Mouse (Mus musculus): ENCODE results near the gene Secisbp2l. TPM values are rescaled to one million over a fixed set of nuclear protein-coding genes. Genes with fewer than 3 reads are reported as not detected.

The Secisbp2l gene
- 52.9 and 56.7 TPM in 2 replicates for total RNA-seq (2021)
- long read RNA-seq, experiment 1, full-length matches to known transcripts, result 1 of 5 reads
- long read RNA-seq, experiment 1, partial matches to known transcripts, result 1 of 5 reads
- long read RNA-seq, experiment 1, other reads (novel, unspliced or antisense), result 3 of 5 reads
- long read RNA-seq, experiment 2, partial matches to known transcripts, result 0 of 7 reads
- long read RNA-seq, experiment 2, other reads (novel, unspliced or antisense), result 7 of 7 reads

DNA sequence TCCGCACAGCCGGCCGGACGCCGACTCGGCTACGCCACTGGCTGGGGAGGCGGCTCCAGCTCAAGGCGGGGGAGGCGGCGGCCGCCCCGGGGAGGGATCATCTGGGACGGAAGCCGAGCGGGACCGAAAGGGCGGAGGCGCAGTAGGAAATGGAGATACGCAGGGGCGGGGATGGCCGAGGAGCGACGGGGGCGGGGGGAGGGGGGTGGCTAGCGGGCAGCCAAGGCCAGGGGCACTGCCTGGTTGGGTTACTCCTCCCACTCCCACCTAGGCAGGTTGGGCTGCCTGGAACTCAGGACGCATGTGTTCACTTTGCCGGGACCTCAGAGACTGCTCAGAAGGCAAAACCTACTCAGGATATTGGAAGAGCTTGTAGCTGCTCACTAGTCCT, at the start of gene Secisbp2l:
Gene Secisbp2l, minus strand, starts transcription at position 152 of the 391 bp plus-strand sequence.
- peak; percentile 99 for DNase-seq

DNA sequence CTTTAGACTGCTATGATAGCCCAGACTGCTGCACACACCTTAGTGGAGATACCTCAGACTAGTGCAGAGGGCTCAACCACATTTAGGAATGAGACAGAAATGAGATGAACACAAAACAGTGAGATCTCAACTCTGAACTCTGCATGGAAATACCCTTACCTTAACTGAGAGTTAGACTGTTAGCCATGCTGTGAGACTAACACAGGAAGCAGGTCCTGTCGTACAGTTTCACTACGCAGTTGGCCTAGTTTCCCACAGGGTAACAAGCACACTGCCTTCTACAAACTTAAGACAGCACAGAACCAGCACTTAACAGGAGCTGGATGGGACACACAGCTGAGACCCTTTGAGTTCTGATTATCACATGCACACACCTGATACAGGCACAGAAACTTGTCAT, 47.3 kb upstream of the Secisbp2l start:
- DNase-seq, result no peak

- DNase-seq, result no peak
These were observed 45.2 kb upstream of the Secisbp2l start for GRCm38 (mm10) chr2:125827898-125828297.

DNA sequence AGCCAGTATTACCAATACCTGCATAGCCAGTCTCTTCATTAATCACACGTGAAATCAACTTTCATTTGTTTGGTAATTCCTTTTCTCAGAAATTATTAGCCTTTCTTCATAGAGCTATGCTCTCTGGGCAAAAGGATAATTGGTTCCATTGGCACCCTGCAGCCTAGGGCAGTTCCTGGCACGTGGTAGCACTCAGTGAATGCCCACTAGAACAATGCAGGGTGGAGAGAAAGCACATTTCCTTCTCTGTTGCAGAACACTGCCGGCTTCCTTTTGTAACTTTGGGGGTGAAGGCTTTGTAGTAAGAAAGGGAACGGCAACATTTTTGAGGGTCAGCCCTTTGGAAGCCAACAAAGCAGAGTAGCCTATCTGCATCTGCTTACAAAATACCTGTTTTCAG, 43.5 kb upstream of the Secisbp2l start:
- no peak for DNase-seq

DNA sequence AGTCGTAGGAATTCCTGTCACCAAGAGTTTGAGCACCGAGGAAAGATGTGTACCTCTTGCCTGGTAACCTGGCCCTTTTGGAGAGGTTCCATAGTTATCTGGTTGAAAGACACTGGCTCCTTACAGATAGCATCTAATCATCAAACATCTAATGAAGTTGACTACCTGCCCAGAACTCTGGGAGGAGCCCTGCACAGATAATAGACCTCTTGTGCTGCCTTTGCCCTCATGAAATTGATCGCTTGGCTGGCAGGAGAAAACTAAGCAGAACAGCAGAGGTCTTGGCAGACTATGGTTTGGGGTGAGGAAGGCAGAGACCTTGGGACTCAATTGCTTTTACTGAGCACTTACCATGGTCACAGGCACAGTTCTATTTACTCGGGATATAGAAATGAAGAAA, 37.7 kb upstream of the Secisbp2l start:
- no peak for DNase-seq

GRCm38 (mm10) chr2:125813972-125814595, 31.4 kb upstream of the Secisbp2l start:
- DNase-seq, result no peak

DNA sequence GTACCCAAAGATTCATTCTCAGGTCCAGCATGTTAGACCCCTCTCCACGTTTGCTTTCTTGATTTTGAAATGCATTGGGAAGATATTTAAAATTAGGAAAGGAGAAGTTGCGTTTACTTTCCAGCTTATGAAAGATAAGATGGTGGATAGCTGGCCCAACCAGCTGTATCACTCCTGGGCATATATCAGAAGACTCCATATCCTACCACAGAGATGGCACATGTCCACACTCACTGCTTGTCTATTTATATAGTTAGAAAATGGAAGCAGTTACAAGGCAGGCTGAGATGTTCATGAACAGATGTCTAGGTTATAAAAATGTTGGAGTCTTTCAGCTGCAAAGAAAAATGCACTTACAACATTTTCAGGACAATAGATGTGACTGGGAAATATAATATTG, 28.7 kb upstream of the Secisbp2l start:
- DNase-seq, result no peak

DNA sequence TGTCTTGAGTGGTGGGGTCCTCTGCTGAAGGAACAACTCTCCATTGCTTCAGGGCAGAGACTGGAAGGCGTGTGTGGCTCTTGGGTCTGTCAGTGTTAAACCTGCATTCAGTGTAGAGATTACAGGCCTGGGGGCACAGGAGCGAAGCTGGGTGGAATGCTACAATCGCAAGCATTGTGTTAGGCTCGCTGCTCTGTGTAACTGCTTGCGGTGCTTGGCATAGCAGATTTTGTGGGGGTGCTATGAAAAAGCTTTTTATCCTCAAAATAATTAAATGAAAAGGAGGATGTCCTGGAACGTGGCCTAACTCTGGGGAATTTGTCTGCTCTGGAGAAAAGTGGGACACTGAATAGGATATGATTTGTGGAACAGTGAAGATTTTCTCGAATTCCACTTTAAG, 26.9 kb upstream of the Secisbp2l start:
- DNase-seq, result no peak

- no peak for DNase-seq
These were observed 23.2 kb upstream of the Secisbp2l start for GRCm38 (mm10) chr2:125805826-125806225.

- no peak for DNase-seq
These were observed 19.3 kb upstream of the Secisbp2l start for GRCm38 (mm10) chr2:125801947-125802346.

- DNase-seq, result no peak
These were observed 18.4 kb upstream of the Secisbp2l start for GRCm38 (mm10) chr2:125801038-125801437.

DNA sequence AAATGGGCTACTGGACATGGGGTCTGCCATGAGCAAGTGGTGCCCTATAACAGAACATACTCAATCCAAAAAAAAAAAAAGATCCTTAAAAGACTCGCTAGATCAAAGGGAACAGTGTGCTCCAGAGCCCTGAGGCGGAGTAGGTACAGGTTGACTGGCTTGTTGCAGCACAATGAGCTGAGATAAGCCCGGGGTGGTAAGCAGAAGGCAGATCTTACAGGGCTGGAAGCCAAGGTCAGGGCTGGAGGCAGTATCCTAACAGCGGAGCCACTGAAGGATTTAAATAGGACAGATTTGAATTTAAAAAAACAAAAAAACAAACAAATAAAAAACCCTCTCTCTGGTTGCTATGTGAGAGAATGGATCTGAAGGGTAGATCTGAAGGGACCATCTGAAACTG, 17.8 kb upstream of the Secisbp2l start:
- peak; percentile 58 for DNase-seq

DNA sequence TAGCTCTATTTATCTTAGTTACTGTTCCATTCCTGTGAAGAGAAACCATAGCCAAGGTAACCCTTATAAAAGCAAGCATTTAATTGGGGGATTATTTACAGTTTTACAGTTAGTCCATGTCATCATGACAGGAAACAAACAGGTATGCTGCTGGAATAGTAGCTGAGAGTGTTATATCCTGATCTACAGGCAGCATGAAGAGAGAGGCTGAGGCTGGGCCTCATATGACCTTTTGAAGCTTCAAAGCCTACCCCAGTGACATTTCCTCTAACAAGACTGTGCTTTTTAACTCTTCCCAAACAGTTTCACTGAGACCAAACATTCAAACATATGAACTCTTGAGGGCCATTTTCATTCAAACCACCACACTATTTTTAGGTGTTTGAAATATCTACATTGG, 15.2 kb upstream of the Secisbp2l start:
- DNase-seq, result no peak

DNA sequence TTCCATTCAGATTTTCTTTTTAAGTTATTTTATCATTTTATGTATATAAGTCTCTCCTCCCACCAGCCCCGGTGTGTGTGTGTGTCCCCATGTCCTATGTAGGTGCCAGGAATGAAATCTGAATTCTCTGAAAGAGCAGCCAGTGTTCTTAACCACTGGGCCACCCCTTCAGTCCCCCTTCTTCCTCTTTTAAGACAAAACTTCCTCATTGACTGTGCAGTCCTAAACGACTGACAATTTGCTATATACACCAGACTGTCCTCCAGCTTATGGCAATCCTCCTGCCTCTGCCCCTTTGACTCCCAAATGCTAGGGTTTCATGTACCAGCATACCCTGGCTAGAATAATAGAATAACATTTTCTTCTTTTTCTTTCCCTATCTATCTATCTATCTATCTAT, 12.4 kb upstream of the Secisbp2l start:
- no peak for DNase-seq

DNA sequence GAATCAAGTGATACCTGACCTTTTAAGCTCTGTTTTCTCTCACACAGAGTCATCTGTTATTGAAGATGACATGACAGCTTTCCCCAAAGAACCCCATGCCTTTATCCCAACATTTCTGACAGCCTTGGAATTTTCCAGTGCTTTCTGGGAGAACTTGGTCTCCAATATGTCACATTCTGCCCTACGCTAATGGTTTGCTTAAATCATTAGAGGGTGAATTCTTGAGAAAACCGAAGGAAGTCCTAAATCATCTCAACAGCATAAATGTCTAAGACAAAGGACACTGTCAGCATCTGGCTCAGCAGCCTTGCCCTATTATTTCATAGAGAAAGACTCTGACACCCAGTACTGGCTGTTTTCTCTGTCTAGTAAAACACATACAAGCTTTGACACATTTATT, 11.5 kb upstream of the Secisbp2l start:
- DNase-seq, result no peak

DNA sequence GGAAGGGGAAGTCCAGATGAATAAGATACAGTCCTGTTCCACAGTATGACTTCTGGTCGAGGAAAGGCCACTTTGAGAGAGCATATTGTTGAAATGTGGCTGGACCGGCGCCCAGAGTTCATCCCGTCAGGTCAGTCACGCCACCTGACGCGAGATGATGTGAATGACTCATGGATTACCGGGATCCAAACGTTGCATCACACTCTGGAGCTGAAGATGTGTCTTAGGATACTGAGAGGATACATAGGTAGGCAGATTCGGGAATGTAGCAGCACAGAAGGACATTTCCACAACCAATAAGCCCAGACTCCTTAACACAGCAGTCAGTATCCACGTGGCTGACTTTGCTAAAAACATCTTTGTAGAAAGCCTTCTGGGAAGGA, 10.2 kb upstream of the Secisbp2l start:
- no peak for DNase-seq

- DNase-seq, result no peak
These were observed 9.6 kb upstream of the Secisbp2l start for GRCm38 (mm10) chr2:125792144-125792878.

- no peak for DNase-seq
These were observed 8.8 kb upstream of the Secisbp2l start for GRCm38 (mm10) chr2:125791485-125791885.

DNA sequence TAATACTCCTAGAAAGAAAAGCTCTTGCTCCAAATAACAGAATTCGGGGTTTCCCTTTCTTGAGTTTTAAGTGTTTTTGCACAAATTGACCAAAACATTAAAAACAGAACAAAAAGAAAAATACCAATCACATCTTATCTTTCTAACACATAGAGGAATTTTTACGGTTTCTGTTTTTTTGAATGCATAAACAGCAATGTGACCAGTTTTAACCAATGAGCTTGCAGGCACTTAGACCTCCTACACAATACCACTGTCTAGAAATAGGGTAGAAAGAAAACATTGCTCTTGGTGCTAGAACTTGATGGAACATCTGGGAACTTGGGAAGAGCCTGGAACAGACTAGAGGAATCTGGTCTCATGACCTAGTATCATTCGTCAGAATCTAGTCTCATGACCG, 7.6 kb upstream of the Secisbp2l start:
- no peak for DNase-seq

GRCm38 (mm10) chr2:125789265-125789664, 6.6 kb upstream of the Secisbp2l start:
- DNase-seq, result no peak

- DNase-seq, result no peak
These were observed 6.1 kb upstream of the Secisbp2l start for GRCm38 (mm10) chr2:125788785-125789184.

DNA sequence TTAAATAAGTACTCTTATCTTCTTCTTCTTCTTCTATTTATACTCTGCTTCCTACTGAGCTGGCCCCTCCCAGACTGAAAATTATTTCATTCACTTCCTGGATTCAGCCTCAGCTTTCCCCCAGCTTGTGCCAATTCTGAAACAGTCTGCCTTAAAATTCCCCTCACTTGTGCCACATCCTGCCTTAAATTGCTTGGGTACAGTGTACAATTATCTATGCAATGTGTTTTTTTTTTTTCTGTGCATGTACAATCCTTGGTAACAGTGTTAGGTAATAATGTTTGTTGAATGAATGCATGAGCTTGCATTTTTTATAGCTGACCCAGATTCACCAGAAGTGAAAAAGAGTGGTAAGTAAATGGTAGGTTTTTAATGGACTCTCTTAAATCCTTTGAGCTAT, 5.7 kb upstream of the Secisbp2l start:
- DNase-seq, result no peak

DNA sequence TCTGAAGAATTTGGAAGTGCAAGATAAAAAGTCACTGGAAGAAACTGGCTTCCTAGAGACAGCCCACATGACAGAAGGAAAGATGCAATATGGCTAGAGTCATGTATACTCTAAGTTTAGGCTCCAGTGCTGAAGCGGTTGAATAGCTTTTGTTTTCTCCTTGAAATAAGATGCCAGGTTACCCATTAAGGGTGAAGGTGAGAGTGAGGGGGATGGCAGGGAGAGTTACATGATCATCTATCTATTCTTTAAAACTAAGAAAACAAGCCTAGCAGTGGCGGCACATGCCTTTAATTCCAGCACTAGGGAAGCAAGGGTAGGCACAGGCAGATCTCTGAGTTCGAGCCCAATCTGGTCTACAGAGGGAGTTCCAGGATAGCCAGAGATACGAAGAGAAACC, 2.4 kb upstream of the Secisbp2l start:
- DNase-seq, result no peak

DNA sequence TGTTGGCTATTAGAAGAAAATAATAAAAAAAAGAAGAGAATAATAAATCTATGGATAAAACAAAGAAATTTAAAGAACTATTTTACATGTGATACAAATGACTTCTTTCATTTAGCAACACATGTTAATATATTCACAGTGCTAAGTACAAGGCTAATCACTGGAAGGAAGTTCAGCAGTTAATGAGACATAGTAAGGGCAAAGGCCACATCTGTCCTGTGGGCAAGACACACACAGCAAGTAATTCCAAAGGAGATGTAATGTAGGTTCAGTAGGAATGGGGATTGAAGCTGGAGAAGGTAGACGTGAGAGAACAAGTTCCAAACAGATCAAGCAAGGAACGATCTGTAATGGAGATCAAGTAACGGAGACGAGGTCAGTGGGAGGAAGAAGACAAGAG, 1.7 kb upstream of the Secisbp2l start:
- no peak for DNase-seq
